Mouse (Mus musculus) ES-Bruce4 (cell line): ENCODE measurements around the gene Arid1b.

ENCODE experiments used
- CTCF ChIP-seq: IDR thresholded peaks from one replicate; pipeline ENCODE4 v1.8.1; 2011; ENCODE audit warnings: low read depth, low read length
- EP300 ChIP-seq: IDR thresholded peaks from 2 replicates; pipeline ENCODE4 v1.6.1; 2011; ENCODE audit warnings: low read depth, low read length; ENCODE audit not compliant: insufficient read depth
- POLR2A ChIP-seq: IDR thresholded peaks from one replicate; pipeline ENCODE4 v1.8.1; 2011; ENCODE audit warnings: low read length; ENCODE audit not compliant: insufficient read depth

DNA sequence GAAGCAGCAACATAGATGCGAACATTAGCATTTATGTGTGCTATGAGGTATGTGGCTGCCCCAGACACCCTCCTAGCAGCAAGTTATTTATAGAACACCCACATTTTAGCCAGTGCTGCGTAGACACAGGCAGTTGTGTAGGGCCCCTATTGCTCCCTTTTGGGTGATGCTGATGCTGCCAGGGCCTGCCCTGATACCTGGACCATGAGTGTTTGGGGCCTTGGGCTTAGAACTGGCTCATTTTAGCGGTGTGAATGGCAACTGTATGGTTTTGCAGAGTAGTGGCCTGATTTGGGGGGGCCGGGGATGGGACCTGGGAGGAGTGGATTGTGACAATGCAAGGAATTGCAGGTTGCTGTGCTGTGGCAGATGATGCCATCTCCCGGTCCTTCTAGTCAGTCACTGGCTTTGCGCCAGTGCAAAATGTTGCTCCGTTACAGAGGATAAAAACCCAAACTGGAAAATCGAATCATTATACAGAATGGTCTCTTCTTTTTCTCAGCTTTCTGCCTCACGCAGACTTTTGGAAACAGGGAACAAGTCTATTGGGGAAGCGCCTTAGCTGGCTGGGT lies 8.9 kb downstream of the Arid1b start:
- no peak for TF ChIP-seq EP300
- no peak for TF ChIP-seq POLR2A
- no peak for TF ChIP-seq CTCF
